Mouse (Mus musculus) ZHBTc4 (cell line): ENCODE measurements around the gene Dpf1.
A peak's percentile ranks its signal among the peaks of the same experiment; 100 is the strongest.

Experiments used
- DNase-seq: peaks from one replicate; pipeline ENCODE4 v3.0.0-alpha.2; 2011; ENCODE audit warnings: low read depth, low spot score

The Dpf1 gene

DNA sequence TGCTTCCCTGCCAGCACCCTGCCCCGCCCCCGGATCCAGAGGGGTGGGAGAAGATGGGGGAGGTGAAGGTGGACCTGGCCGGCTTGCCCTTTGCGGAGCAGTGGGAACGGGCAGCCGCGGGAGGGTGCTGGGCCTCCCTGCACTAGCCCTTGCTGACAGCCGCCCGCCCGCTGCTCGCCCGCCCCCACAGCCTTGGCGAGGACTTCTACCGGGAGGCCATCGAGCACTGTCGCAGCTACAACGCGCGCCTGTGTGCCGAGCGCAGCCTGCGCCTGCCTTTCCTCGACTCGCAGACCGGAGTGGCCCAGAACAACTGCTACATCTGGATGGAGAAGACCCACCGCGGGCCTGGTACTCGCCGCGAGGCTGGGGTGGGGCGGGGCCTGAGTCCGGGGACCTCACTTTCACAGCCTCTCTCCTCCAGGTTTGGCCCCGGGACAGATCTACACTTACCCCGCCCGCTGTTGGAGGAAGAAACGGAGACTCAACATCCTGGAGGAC, 5.5 kb downstream of the Dpf1 start:
- DNase-seq: peak; percentile 42

DNA sequence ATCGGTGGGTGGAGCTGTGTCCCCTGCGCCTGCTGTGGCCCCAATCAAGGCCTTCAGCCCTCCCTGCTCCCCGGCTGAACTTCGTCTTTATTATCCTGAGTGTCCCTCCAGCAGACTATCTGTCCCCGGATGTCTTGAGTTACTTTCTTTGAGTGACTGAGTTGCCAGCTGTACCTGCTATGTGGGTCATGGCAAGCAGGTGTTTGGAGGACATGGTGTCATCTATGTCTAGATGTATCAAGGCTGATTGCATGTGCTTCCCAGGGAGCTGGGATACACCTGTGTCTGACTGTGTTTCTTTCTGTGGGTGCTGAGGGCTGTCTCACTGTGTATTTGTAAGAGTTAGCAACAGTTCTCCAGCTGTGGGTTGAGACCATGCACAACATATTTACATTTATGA, 6.0 kb downstream of the Dpf1 start:
- no peak for DNase-seq

DNA sequence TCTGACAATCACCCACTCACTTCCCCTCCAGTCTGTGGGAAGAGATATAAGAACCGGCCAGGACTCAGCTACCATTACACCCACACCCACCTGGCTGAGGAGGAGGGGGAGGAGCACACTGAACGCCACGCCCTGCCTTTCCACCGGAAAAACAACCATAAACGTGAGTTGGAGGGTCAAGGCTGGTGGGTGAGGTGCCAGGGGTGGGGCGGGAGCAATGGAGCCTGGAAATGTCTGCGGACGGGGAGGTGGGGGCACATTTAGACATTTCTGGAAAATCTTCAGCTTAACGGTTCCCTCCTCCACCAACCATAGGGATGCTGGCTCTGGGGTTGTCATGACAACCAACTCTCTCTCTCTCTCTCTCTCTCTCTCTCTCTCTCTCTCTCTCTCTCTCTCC, 9.3 kb downstream of the Dpf1 start:
- DNase-seq: no peak

DNA sequence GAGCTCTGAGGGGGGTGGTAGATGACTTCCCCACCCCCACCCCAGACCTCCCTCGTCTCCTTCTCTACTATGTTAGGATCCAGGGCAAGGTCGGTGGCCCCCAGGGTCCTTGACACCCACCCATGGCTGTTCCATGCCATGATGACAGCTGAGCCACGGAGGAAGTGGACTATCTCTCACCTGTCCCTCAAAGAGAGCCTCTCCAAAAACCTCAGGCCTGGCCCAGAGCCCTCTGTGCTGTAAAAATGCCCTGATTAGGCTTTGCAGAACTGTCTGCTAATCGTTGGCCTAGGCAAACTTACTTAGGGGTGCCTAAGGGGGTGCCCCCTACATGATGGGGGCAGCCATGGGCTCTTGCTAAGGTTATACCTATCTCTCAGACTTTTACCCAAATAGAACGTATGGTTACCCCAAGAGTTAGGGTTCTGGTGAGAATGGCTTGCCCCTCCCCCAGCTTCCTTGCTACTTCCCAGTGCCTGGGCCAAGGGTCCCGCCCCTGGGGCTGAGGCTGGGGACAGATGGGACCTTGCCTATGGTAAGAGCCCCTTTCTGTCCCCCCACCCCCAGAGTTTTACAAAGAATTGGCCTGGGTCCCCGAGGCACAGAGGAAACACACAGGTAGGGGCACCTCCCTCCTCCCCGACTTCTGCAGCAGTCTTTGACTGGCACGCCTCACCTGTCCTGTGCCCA, 10.0 kb downstream of the Dpf1 start:
- no peak for DNase-seq

DNA sequence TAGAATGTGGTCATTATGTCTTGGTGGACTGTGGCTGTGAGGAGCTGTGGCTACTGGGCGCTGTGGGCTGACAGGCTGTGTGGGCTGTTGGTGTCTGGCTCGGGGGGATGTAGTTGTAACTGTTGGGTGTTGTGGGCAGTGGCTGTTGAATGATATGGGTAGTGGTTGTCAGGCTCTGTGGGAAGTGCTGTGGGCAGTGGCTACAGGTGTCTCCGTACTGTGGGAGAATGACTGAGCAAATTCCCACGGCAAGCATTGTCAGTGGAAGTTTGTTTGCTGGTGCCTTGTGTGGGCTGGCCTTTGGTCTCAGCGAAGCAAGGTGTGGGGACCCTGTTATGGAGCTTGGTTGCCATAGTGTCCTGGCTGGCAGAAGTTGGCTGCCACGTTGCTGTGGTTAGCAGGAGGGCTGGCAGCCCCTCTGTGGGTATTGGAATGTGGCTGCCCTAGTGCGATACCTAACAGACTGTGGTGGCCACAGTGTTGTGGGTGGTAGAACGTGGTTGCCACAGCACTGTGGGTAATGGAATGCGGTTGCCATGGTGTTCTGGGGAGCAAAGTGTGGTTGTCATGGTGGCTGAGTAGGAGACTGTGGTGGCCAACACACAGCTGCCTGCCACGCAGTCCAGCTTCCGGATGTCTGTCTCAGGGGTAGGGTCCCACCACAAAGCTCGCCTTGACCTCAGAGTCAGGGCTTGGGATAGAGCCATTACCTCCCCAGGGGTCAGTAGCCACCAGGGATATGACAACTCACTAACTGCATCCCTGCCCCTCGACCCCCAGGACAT, 11.3 kb downstream of the Dpf1 start:
- no peak for DNase-seq

DNA sequence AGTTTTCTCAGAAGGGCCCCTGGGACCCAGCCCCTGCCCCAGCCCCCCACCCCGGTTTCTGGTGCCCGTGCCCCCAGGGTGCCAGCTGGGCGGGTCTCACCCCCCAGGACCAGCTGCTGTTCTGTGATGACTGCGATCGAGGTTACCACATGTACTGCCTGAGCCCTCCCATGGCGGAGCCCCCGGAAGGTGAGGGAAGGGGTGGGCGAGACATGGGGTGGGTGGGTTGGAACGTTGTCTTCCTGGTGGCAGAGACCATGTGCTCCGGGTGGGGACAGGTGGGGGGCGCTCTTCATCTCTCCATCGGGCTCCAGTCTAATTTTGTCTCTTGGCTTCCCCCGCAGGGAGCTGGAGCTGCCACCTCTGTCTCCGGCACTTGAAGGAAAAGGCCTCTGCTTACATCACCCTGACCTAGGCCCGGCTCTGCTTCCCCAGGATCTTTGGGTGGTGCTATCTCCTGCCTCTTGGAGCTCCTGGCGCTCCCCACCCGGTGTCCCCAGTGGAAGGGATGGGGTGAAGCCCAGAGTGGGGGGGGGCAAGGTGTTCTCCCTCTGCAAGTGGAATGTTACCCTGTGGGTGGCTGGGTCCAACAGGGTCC, 12.5 kb downstream of the Dpf1 start:
- DNase-seq: no peak

DNA sequence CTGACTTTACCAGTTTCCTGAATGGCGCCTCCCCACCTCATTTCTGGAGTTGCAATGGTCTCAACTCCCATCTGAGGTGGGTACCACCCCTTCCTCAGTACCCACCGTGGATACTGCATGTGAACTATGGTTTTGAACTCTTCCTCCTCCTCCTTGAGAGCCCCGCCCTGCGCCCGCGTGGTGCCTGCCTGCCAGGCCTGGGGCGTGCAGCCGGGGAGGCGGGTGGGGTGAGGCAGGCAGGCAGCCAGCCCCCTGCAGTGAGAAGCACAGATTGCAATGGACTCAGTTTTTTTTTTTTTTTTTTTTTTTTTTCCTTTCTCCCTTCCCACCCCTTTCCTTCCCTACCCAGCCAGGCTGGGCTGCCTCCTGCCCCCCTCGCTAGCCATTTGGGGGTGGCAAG, 13.2 kb downstream of the Dpf1 start:
- DNase-seq: peak; percentile 83

DNA sequence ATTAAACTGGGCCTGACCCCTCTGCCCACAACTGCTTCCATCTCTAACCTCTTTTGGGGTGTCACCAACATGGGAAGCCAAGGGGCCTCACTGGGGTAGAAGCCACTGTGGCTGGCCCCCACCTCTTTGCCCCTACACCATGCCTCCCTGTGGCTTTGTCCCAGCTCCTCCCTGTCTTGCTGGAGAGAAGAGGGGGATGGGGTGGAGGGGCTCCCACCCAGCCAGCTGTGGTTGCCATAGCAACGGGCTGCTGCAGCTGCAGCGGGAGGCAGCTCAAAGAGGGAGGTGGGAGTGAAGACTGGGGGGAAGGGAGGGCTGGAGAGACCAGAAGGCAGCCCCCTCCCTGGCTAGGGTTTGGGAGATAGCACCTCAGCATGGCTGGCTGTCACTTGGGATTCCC, 13.8 kb downstream of the Dpf1 start:
- DNase-seq: peak; percentile 83

DNA sequence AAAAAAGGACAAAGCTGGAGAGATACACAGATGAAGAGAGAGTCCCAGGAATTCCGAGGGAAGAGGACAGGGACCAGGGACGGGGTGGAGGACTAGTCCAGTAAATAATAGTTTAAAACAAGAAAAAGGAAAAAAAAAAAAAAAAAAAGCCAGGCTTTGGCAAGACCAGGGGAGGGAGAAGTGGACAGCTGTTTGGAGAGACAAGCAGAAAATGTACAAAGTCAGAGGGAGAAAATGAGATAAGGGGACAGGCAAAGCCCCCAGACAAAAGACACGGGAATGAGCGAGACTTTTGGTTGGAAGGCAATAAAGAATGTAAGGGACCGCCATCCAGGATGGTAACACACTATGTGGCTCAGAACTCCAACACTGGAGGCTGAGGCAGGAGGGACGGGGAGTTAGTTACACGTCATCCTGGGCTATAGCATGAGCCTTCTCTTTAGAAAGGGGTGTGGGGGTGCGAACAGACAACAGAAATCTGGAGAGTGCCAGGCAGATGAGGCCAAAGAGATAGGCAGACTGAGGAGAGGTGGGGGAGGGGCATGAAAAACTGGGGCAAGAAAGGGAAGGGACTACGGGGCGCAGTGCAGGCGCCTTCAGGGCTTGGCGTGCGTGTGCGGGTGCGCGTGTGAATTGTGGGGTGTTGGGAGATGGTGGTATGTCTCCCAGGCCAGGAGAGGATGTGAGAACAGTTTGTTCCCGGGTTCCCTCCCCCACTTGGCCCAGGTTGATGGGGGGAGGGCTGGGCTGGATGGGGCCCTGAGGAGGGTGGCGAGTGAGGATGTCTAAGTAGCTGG, 14.6 kb downstream of the Dpf1 start:
- DNase-seq: no peak

DNA sequence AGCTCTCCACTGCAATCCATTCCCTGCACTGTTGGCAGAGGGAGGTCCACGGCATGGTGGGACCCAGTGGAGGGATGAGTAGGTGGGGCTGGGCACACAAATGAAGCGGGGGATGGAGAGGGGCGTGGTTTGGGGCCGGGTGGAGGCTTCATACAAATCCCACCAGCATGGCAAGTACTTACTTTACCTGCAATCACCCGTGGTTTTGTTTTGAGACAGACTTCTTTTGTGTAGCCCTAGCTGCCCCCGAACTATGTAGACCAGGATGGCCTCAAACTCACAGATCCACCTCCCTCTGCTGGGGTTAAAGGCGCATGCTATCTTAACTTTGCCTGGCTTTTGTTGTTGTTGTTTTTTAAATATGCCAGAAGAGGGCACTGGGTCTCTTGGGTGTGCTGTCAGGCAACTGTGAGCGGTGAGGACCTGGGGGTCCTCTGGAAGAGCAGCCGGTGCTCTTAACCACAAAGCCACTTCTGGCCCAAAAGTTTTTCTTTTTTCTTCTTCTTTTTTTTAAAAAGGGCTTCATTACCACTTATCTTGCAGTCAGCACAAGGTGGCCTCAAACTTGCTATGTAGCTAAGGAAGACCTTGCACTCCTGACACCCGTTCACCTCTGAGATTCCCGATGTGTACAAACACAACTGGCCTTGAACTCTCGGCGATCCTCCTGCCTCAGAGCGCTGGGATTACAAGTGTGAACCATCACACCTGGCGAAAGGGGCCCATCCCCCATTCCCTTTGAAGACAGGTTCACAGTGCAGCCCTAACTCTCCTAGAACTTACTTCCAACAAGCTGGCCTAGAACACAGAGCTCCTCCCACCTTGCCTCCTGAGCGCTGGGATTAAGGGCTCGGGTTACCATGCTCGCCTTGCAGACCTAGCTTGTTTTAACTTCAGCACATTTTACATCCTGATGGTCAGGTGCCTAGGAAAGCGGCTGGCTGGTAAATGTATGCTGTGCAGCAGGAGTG, 15.9 kb downstream of the Dpf1 start:
- peak; percentile 85 for DNase-seq

DNA sequence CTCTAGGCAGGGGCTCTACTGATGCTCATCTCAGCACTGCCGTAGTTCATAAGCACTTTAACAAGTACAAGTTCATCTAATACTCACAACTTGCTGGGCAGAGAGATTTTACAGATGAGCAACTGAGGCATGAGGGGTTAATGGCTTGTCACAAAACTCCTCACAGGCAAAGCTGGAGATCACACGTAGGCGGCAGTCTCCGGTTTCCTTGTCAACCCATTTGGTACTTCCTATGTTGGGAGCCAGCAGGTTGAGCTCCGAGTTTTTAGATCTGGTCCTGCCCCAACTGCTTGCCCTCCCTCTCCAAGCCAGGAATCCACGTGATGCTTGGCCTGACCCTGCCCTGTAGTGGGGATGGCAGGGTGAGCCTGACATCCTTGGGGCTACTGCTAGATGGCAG, 23.3 kb downstream of the Dpf1 start:
- DNase-seq: no peak

DNA sequence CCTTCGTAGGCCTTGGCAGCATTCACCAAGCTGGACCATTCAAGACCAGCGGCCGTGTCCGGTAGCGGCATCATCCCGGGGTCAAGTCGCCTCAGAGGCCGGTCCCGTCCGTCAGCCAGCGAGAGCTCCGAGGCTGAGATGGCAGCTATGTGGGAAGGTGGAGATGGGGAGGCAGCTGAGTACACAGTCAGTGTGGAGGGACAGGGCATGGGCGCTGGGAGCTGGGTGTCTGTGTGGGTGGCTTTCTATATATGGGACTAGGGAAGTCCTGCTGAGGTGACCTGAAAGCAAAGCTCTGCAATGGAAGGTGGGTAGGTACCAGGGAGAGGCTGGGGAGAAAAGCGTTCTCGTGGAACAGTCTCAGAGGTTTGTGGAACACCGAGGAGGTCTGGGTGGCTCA, 25.2 kb downstream of the Dpf1 start:
- DNase-seq: no peak

DNA sequence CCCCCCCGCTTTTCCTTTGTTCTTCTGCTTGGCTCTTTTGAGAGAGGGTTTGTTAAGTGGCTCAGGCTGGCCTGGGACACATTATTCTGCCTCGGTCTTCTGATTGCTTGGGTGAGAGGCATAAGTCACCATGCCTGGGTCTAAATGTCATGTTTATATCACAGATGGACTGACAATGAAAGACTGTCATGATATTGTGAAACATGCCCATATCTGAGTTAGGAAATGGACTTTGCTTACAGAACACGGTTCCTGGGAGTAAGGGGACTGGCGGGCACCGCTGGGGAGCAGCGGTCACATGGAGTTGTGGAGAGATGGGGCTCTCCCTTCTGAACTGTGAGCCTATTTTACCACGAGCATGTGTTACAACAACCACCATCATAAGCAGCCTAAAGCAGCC, 30.4 kb downstream of the Dpf1 start:
- DNase-seq: no peak

DNA sequence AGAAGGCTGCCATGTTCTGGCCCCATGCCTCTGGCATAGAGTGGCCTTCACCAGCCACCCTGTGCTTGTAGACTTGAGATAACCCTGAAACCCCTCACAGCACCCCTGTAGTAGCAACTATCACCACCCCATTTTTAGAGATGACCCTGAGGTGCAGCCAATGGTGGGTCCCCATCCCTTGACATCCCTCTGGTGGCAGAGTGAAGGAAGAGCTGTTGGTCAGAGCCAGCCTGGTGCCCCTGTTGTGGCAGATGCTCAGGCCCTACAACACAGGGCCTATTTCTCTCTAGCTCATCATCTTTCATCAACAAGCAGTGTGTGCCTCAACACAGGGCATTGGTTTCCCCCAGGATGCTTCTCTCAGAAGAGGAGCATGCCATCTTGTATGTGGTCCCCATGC, 31.5 kb downstream of the Dpf1 start:
- DNase-seq: no peak

DNA sequence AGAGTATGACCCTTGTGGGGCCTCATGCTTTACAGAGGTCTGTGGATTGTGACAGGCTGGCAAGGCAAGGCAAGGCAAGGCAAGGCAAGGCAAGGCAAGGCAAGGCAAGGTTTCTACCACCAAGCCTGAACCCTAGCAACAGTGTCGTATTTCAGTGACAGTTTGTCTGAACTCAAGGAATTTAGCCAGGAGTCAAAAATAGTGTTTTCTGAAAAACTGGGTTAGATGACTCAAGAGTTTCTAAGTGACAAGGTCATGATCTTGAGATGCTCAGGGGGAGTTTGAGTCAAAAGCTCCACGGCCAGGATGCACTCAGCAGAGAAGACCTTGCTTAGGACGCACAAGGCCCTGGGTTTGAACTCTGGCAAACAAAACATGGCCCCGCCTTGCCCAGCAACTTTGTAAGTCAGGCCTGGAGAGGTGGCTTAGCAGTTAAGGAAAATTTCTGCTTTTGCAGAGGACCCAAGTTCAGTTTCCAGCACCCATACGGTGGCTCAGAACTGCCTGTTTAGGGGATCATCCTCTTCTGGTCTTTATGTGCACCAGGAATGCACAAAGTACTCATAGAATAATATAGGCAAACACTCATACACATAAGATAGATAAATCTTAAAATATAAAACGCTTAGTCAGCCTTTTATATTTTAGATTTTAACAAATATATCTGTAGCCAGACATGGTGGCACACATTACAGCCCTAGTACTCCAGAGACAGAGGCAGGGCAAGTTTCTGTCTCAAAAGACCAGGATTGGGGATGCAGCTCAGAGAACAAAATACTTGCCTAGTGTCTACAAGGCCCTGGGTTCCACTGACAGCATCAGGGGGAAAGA, 32.3 kb downstream of the Dpf1 start:
- DNase-seq: no peak

DNA sequence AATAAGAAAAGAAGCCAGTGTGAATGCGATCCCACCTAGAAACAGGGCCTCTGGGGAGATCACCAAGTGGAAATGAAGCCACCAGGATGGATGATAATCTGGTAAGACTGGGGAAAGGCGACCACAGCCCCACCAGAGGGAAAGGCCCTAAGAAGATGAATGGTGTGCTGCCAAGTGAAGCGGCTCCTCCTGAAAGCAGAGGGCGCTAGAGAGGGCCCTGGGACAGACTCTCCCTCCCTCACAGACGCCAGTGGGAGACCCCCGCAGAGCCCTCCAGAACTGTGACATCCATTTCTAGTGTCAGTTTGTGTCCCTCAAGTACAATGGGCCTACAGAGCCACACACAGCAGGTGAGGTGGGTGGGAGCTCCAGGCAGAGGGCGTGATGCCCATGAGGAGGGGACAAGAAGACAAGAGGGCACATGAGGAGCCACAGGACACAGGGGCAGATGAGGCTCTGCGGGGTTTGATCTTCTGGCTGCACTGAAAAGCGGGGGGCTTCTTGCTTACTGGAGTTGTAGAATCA, 33.1 kb downstream of the Dpf1 start:
- no peak for DNase-seq

DNA sequence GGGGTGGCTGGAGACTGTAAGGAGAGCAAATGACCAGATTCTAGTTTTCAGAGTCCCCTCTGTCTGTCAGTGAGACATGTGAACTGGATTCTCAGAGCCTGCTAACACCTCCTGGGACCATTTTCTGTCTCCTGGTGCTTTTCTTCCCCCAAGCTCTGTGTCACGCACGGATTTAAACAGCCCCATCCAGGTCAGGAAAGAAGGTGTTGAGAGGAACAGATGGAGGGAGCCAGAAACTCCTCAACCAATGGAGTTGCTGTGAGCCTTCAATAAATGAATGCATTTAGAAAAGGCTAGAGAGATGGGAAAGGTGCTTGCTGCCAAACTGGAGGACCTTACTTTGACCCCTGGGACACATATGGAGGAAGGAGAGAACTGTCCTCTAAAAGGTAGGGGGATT, 34.0 kb downstream of the Dpf1 start:
- DNase-seq: no peak

DNA sequence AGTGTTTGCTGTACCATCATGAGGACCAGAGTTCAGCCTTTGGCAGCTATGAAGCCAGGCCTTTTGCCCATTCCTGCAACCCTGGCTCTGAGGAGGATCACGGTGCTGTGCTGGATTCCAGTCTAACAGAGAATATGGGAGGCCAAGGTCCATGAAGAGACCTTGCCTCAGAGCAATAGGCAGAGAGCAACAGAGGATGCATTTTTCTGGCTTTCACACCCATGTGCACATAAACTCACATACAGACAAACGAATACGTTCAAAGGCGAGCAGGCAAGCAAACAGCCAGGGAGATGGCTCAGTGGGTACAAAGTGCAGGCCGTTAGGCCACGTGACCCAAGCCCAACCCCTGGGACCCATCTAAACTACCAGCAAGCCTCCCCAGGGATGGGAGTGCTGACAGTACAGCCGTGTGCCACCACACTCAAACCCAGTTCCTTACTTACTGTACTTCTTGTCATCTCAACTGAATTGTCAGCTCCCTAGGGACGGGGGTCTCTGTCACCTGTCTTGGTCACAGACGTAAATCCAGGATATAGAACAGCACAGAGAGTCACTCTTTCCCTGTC, 34.7 kb downstream of the Dpf1 start:
- DNase-seq: no peak

DNA sequence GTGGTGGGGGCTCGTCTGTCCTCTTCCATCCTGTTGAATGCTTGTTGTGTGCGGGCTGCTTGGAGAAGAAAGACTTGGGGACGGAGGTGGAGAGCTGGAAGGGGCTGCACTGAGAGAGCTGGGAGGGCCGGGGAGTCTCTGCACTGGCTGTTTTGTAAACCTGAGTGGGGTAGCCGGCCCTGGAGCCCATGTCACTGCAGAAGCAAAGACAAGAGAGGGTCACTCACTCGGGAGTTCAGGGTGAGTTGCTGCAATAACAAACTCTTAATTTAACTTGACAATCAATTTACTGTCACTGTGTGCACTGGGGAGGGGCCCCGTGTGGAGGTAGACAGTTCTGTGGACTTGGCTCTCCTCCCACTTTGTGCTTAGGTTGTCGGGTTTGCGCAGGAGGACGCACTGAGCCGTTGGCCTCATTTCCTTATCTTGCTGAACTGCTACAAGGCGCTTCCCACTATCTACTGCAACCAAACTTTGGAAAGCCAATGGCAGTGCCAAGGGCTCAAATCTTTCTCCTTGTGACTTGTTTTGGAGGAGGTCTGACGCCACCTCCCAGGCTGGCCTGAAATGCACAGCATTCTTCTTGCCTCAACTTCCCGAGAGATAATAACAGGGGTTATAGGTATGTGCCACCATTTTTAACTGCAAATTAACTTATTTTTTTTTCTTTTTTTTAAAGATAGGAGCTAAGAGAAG, 35.4 kb downstream of the Dpf1 start:
- DNase-seq: no peak
